Mouse (Mus musculus): Measurements from ENCODE around the gene Rtl5.

Rtl5 gene

DNA sequence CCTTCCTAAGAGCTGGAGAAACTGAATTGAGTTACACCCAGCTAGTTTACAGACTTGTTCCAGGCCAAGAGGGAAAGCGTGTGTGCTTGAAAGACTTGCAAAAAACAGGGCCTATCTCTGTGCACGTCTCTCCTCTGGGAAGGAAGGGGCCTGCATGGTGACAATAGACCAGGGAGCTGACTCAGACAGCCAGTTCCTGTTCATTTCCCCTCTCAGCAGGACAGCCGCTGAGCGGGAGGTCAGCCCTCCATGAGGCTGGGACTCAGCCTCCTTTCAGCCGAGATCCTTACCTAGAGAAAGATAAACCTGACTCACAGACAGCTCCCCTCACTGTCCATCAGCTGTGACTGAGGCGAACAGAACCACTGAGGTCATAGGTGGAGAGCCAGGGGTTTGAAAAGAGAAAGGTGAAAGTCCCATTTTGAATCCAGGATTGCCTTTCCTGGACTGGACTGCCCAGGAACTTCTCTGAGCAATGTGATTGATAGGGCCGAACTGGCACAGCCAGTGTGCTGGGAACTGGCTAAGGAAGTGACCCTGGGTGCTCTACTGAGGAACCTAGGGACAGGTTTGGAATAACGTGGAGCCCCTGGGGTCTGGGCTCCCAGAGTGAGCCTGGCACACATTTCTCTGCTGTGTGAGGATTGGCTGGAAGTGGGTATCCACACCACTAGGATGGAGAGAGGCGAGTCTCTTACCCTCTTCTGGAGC lies 53.7 kb downstream of the Rtl5 start:
- DNase-seq (ENCODE audit: low read depth in 1 of 2, low spot score in 2 of 2), result no peak

All from monocyte, adult 2 months (primary cell).